Comparison of ENCODE assay signal across 8 mouse cellular contexts in genomic region chr3:88145411-88145782, GRCm38 (mm10). TPM values are rescaled to one million over a fixed set of nuclear protein-coding genes. Genes with fewer than 3 reads are reported as not detected.
DNase-seq lines count a peak whose midpoint lies in the region; ATAC-seq lines count a peak whose summit lies in the region.

No protein-coding gene starts in this region.

- H3K36me3 ChIP-seq in forebrain, embryonic 11.5 days (ENCODE audit: control insufficient read depth, insufficient read depth, low read length) = no peaks in the 10 kb centered on the region
- H3K36me3 ChIP-seq in hindbrain, embryonic 12.5 days = no peaks in the 10 kb centered on the region
- no peaks in the 10 kb centered on the region for H3K36me3 ChIP-seq in midbrain, embryonic 16.5 days (ENCODE audit: control insufficient read depth, insufficient read depth, low read length)

- WGBS in forebrain, embryonic 11.5 days = 55% methylated on average over 4 of the region's 4 CpGs
- WGBS in hindbrain, embryonic 12.5 days = 21% methylated on average over 4 of the region's 4 CpGs
- WGBS in midbrain, embryonic 16.5 days = 23% methylated on average over 4 of the region's 4 CpGs

- peak overlapping the region; percentile 23; the same call in 1 of the 2 replicates for H3K9ac ChIP-seq in forebrain, embryonic 11.5 days (ENCODE audit: low read length)
- H3K9ac ChIP-seq in hindbrain, embryonic 12.5 days = peak overlapping the region; percentile 91
- H3K9ac ChIP-seq in midbrain, embryonic 16.5 days (ENCODE audit: low read depth, low read length) = peak overlapping the region; percentile 89

- H3K4me2 ChIP-seq in forebrain, embryonic 11.5 days (ENCODE audit: low read depth, low read length, severe bottlenecking) = peak overlapping the region; percentile 11; the same call in 1 of the 2 replicates
- H3K4me2 ChIP-seq in hindbrain, embryonic 12.5 days (replicated peaks) = peak overlapping the region; percentile 93
- peak overlapping the region; percentile 88 for H3K4me2 ChIP-seq in midbrain, embryonic 16.5 days (ENCODE audit: low read length)

- no peak for ATAC-seq in forebrain, embryonic 11.5 days (replicated peaks; ENCODE audit: low FRiP score)
- ATAC-seq in hindbrain, embryonic 12.5 days (ENCODE audit: low FRiP score) = no peak
- ATAC-seq in midbrain, embryonic 16.5 days = no peak

- 0 out of 2 replicates have a peak overlapping the region, but pooled peaks have one; percentile 2 for H3K4me3 ChIP-seq in forebrain, embryonic 11.5 days (ENCODE audit: low read depth, low read length)
- 0 out of 2 replicates have a peak overlapping the region, but pooled peaks have one; percentile 7 for H3K4me3 ChIP-seq in hindbrain, embryonic 12.5 days
- no peak overlapping the region for H3K4me3 ChIP-seq in midbrain, embryonic 16.5 days (ENCODE audit: low read depth, low read length)

- peaks cover 10% of the 10 kb centered on the region for H3K27me3 ChIP-seq in forebrain, embryonic 11.5 days (ENCODE audit: control insufficient read depth, insufficient read depth, low read length)
- peaks cover 10% of the 10 kb centered on the region for H3K27me3 ChIP-seq in hindbrain, embryonic 12.5 days
- no peaks in the 10 kb centered on the region for H3K27me3 ChIP-seq in midbrain, embryonic 16.5 days (ENCODE audit: control insufficient read depth, insufficient read depth, low read depth, low read length)

- no peaks in the 10 kb centered on the region for H3K9me3 ChIP-seq in forebrain, embryonic 11.5 days (ENCODE audit: control insufficient read depth, low read length)
- no peaks in the 10 kb centered on the region for H3K9me3 ChIP-seq in hindbrain, embryonic 12.5 days (replicated peaks)
- no peaks in the 10 kb centered on the region for H3K9me3 ChIP-seq in midbrain, embryonic 16.5 days (replicated peaks; ENCODE audit: control insufficient read depth, low read length, poor library complexity, severe bottlenecking)

- H3K4me1 ChIP-seq in forebrain, embryonic 11.5 days (replicated peaks; ENCODE audit: control insufficient read depth, insufficient read depth, low read length) = peaks cover 52% of the 10 kb centered on the region
- peaks cover 83% of the 10 kb centered on the region for H3K4me1 ChIP-seq in hindbrain, embryonic 12.5 days
- H3K4me1 ChIP-seq in midbrain, embryonic 16.5 days (ENCODE audit: control insufficient read depth, insufficient read depth, low read length) = peaks cover 57% of the 10 kb centered on the region

- H3K27ac ChIP-seq in forebrain, embryonic 11.5 days (ENCODE audit: low read depth, low read length) = peak overlapping the region; percentile 46; the same call in 1 of the 2 replicates
- peak overlapping the region; percentile 57 for H3K27ac ChIP-seq in hindbrain, embryonic 12.5 days
- 0 out of 2 replicates have a peak overlapping the region, but pooled peaks have one; percentile 29 for H3K27ac ChIP-seq in midbrain, embryonic 16.5 days (ENCODE audit: low read length)

- peak; percentile 34 for DNase-seq in kidney, postnatal 10 days
- DNase-seq in kidney, postnatal 14 days = no peak
- DNase-seq in NIH3T3 (ENCODE audit: low read depth) = peak; percentile 60
- no peak for DNase-seq in forebrain, embryonic 11.5 days (ENCODE audit: low spot score)
- no peak for DNase-seq in urinary bladder, adult 2 months (ENCODE audit: low spot score)
- no peak for DNase-seq in layer of hippocampus, postnatal 36 days

RNA-seq across cellular contexts. Expression of gene Mef2d, which starts 3.2 kb away (rescaled TPM):
- 17.3 and 19.7 TPM in 2 replicates for polyA plus RNA-seq in forebrain, embryonic 11.5 days (2014; fragmentation: Nextera tagmentation; extraction: Ambion mirVana)
- polyA plus RNA-seq in hindbrain, embryonic 12.5 days (2016; fragmentation: Nextera tagmentation; extraction: Ambion mirVana) = 17.7 and 20.7 TPM in 2 replicates
- 21.6 and 22.5 TPM in 2 replicates for polyA plus RNA-seq in midbrain, embryonic 16.5 days (2015; fragmentation: Nextera tagmentation; extraction: Ambion mirVana)
- 34.6 and 51.0 TPM in 2 replicates for polyA plus RNA-seq in urinary bladder, adult 2 months (2012; rRNA removed)
- total RNA-seq in layer of hippocampus, postnatal 36 days (2021) = 100 to 1,000 TPM; 191 to 207 TPM

Comparison
In these comparisons a context has a peak if more than half of its experiments do, and no peak if none do; other contexts are left out.
1. DNase-seq: peak in kidney, postnatal 10 days (single experiment) and NIH3T3 (single experiment); none in kidney, postnatal 14 days (single experiment), forebrain, embryonic 11.5 days (single experiment), urinary bladder, adult 2 months (single experiment) and layer of hippocampus, postnatal 36 days (0 of 2).
2. H3K4me2 ChIP-seq: peak in every context shown above with its lines; median percentile 93 in hindbrain, embryonic 12.5 days; 88 in midbrain, embryonic 16.5 days; 11 in forebrain, embryonic 11.5 days.
3. H3K9ac ChIP-seq: peak in every context shown above with its lines; median percentile 91 in hindbrain, embryonic 12.5 days; 89 in midbrain, embryonic 16.5 days; 23 in forebrain, embryonic 11.5 days.
4. Peak in every context shown above with its lines, with median percentiles within 50 percentile points of each other: H3K27ac ChIP-seq.